Mouse (Mus musculus) liver, embryonic 15.5 days (tissue): ENCODE measurements around the gene Mcm9. TPM values are rescaled to one million over a fixed set of nuclear protein-coding genes. Genes with fewer than 3 reads are reported as not detected.
"Not testable (repeated sequence)": the region's sequence is repeated elsewhere in the genome, so short reads cannot be mapped to it uniquely, and the experiment has no call there.

Source experiments
- ATAC-seq: fragments of 200-750 bp; cut with Nextera tagmentation; 2 replicates; pipeline ENCODE4 v1.8.0; 2017; ENCODE audit warnings: moderate number of reproducible peaks, mild to moderate bottlenecking, moderate library complexity; ENCODE audit not compliant: insufficient read depth
- H3K27ac ChIP-seq: fragments of 300-500 bp; sonication (generic); replicated peaks from 2 replicates; pipeline ENCODE4 v1.5.1; 2015; ENCODE audit warnings: mild to moderate bottlenecking, inconsistent platforms
- H3K27me3 ChIP-seq: fragments of 300-500 bp; sonication (generic); 2 replicates; pipeline ENCODE4 v1.6.1; 2015; ENCODE audit warnings: mild to moderate bottlenecking, inconsistent platforms
- H3K36me3 ChIP-seq: fragments of 300-500 bp; sonication (generic); replicated peaks from 2 replicates; pipeline ENCODE4 v1.6.1; 2015; ENCODE audit warnings: moderate library complexity, mild to moderate bottlenecking, inconsistent platforms
- H3K4me1 ChIP-seq: fragments of 300-500 bp; sonication (generic); replicated peaks from 2 replicates; pipeline ENCODE4 v1.6.1; 2015; ENCODE audit warnings: inconsistent platforms
- H3K4me2 ChIP-seq: fragments of 300-500 bp; sonication (generic); 2 replicates; pipeline ENCODE4 v1.6.1; 2015; ENCODE audit warnings: moderate library complexity, mild to moderate bottlenecking, inconsistent platforms
- H3K4me3 ChIP-seq: fragments of 300-500 bp; sonication (generic); replicated peaks from 2 replicates; pipeline ENCODE4 v1.5.1; 2015; ENCODE audit warnings: mild to moderate bottlenecking, inconsistent platforms
- H3K9ac ChIP-seq: fragments of 300-500 bp; sonication (generic); 2 replicates; pipeline ENCODE4 v1.6.1; 2015; ENCODE audit warnings: moderate library complexity, mild to moderate bottlenecking, inconsistent platforms
- H3K9me3 ChIP-seq: fragments of 300-500 bp; sonication (generic); replicated peaks from 2 replicates; pipeline ENCODE4 v1.6.1; 2016; ENCODE audit warnings: inconsistent platforms
- WGBS: fragments of 180-500 bp; shearing (Covaris S2); methylation state at CpG from one replicate; pipeline ENCODE4 v1.1.7; 2015; ENCODE audit warnings: mixed read lengths; ENCODE audit not compliant: insufficient replicate concordance; 5-methylcytosine and 5-hydroxymethylcytosine counted together
- polyA plus RNA-seq: library from polyadenylated mRNA; unstranded; fragments of >200 nt; fragmentation: Nextera tagmentation; extraction: Ambion mirVana; gene quantifications from 2 replicates; pipeline ENCODE4 v1.2.1, GENCODE M21; 2015

The Mcm9 gene
- polyA plus RNA-seq = 3.4 and 4.2 TPM in 2 replicates

DNA sequence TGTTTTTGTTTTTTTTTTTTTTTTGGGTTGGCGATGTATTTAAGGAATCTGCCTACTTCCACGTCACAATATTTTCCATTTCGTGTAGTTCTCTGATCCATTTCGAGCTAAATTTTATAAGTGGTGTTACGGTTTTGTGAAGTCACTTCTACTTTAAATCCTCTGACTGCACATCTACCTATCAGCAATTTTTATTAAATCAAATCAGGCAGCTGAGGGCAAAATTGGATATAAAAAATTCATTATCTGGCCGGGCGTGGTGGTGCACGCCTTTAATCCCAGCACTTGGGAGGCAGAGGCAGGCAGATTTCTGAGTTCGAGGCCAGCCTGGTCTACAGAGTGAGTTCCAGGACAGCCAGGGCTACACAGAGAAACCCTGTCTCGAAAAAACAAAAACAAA is at the start of gene Mcm9:
Mcm9 (minus strand) TSS at position 101 of the 400 bp plus-strand sequence.
- WGBS = 51% methylated on average over 10 of the region's 10 CpGs
- ATAC-seq = not testable (repeated sequence)

DNA sequence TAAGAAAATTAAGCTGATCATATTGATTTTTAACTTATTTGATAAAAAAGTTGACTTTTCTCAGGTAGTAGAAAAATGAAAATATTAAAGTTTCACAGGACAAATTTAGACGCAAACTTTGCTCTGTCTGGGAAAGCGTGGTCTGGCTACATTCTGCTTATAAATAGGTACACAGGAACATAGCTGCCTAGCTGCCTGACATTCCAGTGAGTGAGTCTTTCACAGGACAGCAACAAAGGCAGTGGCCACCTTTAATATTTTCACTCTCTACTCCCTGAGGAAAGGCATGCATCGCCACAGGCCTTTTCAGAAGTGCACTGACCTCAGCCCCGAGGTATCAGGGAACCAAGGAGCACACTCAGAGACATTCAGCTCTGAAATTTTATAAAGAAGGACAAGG is 31.5 kb upstream of the Mcm9 start:
- H3K4me1 ChIP-seq = no peaks in the 10 kb centered on the region
- H3K9me3 ChIP-seq = no peaks in the 10 kb centered on the region
- H3K27ac ChIP-seq = no peak overlapping the region
- no peak overlapping the region for H3K4me3 ChIP-seq
- ATAC-seq = no peak
- 73% methylated on average over 4 of the region's 4 CpGs for WGBS
- no peak overlapping the region for H3K9ac ChIP-seq
- H3K36me3 ChIP-seq = no peaks in the 10 kb centered on the region
- H3K27me3 ChIP-seq = no peaks in the 10 kb centered on the region
- no peak overlapping the region for H3K4me2 ChIP-seq

More for the DNA sequence above, at the start of gene Mcm9:
- peak within 1 kb of the TSS; percentile 96 for H3K4me3 ChIP-seq
- H3K27me3 ChIP-seq, H3K36me3 ChIP-seq, H3K9me3 ChIP-seq: not testable (repeated sequence)
- peak within 1 kb of the TSS; percentile 78 for H3K4me2 ChIP-seq
- peaks cover 18% of the 10 kb centered on the region for H3K4me1 ChIP-seq
- peak within 1 kb of the TSS; percentile 83 for H3K9ac ChIP-seq
- peak within 1 kb of the TSS; percentile 93 for H3K27ac ChIP-seq

DNA sequence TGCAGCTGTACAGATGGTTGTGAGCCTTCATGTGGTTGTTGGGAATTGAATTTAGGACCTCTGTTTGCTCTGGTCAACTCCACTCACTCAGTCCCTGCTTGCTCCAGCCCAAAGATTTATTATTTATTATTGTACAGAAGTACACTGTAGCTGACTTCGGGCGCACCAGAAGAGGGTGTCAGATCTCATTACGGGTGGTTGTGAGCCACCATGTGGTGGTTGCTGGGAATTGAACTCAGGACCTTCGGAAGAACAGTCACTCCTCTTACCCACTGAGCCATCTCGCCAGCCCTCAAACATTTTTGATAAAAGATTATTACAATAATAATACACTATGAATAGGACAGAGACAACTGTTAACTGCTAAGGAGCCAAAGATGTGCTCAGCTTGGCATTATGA is 24.0 kb upstream of the Mcm9 start:
- H3K36me3 ChIP-seq, H3K9ac ChIP-seq, ATAC-seq, H3K4me3 ChIP-seq, H3K4me1 ChIP-seq, H3K27me3 ChIP-seq, H3K4me2 ChIP-seq, H3K9me3 ChIP-seq, H3K27ac ChIP-seq: not testable (repeated sequence)
- 53% methylated on average over 5 of the region's 5 CpGs for WGBS

DNA sequence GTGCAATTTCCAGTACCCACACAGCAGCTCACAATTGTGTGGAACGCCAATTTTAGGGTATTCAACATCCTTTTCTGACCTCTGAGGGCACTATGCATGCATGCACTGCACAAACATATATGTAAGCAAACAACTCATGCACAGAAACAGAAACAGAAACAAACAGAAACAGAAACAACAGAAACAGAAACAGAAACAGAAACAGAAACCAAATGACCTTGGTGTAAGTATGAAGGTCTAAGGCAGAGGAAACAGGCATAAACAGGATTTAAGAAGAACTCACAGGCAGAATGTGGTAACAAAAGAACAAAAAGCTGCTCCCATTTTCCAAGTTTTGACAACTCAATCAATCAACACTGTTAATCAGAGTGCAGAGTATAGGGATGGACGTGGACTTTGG is 20.4 kb upstream of the Mcm9 start:
- Histone ChIP-seq H3K27me3 (no peaks in the 10 kb centered on the region), H3K4me1 (no peaks in the 10 kb centered on the region), H3K9me3 (no peaks in the 10 kb centered on the region), H3K27ac (no peak overlapping the region), H3K36me3 (no peaks in the 10 kb centered on the region), H3K4me2 (no peak overlapping the region), H3K9ac (no peak overlapping the region), H3K4me3 (no peak overlapping the region)
- WGBS = 45% methylated on average over 2 of the region's 2 CpGs
- no peak for ATAC-seq

DNA sequence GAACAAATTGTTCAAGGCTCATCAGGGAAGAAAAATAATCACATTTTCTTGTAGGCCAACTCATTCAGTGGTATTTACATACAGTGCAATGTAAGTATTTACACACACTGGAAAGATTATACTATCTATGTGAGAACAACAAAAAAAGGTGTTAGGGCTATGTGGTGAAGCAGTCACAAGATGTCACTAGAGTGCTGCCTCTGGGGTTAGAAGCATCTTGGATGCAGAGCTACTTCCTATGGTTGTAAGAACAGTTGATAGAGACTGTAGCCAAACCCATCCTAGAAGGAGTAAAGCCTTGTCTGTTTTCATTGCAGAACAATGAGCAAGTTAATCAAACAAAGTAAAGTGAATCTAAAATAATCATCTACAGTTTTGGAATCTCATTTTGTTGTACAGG is 11.3 kb upstream of the Mcm9 start:
- H3K9ac ChIP-seq = no peak overlapping the region
- no peaks in the 10 kb centered on the region for H3K9me3 ChIP-seq
- no peaks in the 10 kb centered on the region for H3K27me3 ChIP-seq
- no peak overlapping the region for H3K4me3 ChIP-seq
- H3K4me1 ChIP-seq = no peaks in the 10 kb centered on the region
- H3K4me2 ChIP-seq = no peak overlapping the region
- no peaks in the 10 kb centered on the region for H3K36me3 ChIP-seq
- ATAC-seq = no peak
- H3K27ac ChIP-seq = no peak overlapping the region

DNA sequence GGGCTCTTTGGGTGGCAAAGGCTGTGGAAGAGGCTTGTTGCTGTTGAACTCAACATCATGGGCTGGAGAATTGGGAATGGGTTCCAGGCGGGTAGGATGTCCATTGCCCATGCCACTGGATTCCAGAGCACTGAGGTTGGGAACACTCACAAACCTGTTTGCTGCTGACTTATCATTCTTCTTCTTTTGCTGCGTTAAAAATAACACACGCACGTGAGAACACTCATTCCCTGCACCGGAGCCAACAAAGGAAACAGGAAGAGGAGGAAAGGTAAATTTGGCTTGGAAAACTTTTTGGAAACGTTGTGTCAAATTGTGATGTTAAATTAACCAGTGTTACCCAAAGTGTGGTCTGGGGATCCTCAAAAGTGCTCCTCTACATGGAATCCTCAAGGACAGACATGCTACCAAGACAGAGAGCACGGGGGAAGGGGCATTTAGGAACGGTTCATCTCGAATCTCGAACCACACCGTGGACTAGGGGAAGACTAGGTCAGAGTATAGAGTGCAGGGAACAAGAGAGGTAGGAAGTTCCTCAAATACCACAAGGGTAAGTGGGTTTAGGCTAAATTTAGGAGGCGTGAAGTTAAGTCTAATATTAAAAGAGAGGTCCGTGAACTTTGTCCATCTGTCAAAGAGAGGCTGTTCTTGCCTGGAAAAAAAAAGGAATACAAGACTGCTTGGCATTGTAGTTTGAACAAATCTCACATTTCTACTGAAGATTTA is 5.2 kb upstream of the Mcm9 start:
- ATAC-seq = no peak
- 22% methylated on average over 13 of the region's 13 CpGs for WGBS
- Histone ChIP-seq H3K36me3 (no peaks in the 10 kb centered on the region), H3K4me2 (no peak overlapping the region), H3K4me1 (peaks cover 2% of the 10 kb centered on the region), H3K4me3 (no peak overlapping the region), H3K9me3 (no peaks in the 10 kb centered on the region), H3K9ac (no peak overlapping the region), H3K27ac (no peak overlapping the region), H3K27me3 (no peaks in the 10 kb centered on the region)

DNA sequence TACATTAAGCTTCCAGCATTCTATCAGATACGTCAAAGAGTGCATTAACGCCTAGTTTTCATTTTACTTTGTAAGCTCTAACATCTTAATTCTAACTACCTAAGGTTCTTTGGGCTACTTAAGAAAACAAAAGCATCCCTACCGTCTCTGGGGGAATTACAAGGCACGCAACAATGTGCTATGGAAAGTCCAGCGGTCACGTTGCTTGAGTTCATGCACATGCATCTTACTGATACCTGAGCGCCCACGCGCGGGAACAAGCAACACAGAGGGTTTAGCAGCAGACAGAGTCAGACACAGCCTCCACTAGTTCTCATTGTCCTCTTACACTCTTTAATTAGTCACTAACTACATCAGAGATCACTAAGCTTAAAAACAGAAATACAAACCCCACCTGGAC is 3.9 kb upstream of the Mcm9 start:
- 83% methylated on average over 10 of the region's 10 CpGs for WGBS
- no peak overlapping the region for H3K27ac ChIP-seq
- H3K9ac ChIP-seq = no peak overlapping the region
- H3K27me3 ChIP-seq = no peaks in the 10 kb centered on the region
- H3K4me3 ChIP-seq = no peak overlapping the region
- peaks cover 5% of the 10 kb centered on the region for H3K4me1 ChIP-seq
- no peaks in the 10 kb centered on the region for H3K9me3 ChIP-seq
- no peaks in the 10 kb centered on the region for H3K36me3 ChIP-seq
- H3K4me2 ChIP-seq = no peak overlapping the region
- no peak for ATAC-seq

DNA sequence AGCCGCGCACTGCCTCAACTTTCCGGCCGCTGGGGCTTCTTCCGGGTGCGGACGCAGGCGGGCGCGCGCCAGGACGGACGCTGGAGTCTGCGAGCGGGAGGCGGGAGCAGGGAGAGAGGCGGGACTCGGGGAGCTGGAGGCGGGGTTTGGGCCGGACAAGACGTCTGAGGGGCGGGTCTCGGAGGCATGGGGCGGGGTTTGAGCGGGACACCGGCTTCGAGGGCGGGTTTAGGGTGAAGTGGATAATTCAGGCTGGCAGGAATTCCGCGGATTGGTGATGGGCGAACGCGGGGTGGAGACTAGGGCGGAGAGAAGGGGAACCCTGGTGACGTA is 355 bp downstream of the Mcm9 start:
- Histone ChIP-seq H3K4me1 (peaks cover 18% of the 10 kb centered on the region), H3K9ac (peak overlapping the region; percentile 83), H3K36me3 (peaks cover 13% of the 10 kb centered on the region), H3K4me2 (peak overlapping the region; percentile 78), H3K27ac (peak overlapping the region; percentile 93), H3K27me3 (no peaks in the 10 kb centered on the region), H3K9me3 (no peaks in the 10 kb centered on the region), H3K4me3 (peak overlapping the region; percentile 96)
- WGBS = under 1% methylated on average over 34 of the region's 35 CpGs
- ATAC-seq = peak; percentile 94

DNA sequence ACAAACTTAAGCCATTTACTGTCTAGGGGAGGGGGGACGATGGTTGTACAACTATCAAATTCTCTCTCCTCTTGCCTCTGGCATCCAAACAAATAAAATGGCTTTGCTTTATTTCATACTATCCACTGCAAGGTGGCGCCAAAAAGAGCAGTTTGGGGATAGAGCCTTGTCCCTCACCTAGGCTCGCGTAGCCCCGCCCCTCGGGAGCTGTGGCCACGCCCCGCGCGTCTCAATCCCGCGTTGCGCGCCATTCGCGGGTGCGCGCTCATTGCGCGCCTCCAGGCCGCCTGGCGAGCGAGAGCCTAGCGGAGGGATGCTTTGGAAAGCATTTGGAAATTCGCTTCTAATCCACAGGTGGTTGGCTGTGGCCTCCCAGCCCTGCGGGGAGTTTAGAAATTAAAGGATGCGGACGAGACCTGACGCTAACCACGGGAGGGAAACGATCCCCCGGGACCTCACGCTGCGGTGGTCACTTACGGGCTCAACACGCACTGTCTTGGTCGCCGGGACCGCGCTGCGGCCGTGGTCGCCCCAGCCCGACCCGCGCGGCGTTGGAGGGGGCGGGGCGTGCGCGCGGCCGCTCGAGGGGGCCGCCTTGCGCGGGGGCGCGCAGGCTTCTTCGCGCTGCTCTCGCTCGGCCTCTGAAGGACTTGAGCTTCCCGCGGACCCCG is 857 bp downstream of the Mcm9 start:
- peak overlapping the region; percentile 93 for H3K27ac ChIP-seq
- H3K9ac ChIP-seq = peak overlapping the region; percentile 83
- peak overlapping the region; percentile 96 for H3K4me3 ChIP-seq
- peaks cover 18% of the 10 kb centered on the region for H3K4me1 ChIP-seq
- H3K36me3 ChIP-seq = peaks cover 18% of the 10 kb centered on the region
- peak overlapping the region; percentile 78 for H3K4me2 ChIP-seq
- no peaks in the 10 kb centered on the region for H3K27me3 ChIP-seq
- peak; percentile 79 for ATAC-seq
- H3K9me3 ChIP-seq = no peaks in the 10 kb centered on the region
- WGBS = under 1% methylated on average over 67 of the region's 67 CpGs

DNA sequence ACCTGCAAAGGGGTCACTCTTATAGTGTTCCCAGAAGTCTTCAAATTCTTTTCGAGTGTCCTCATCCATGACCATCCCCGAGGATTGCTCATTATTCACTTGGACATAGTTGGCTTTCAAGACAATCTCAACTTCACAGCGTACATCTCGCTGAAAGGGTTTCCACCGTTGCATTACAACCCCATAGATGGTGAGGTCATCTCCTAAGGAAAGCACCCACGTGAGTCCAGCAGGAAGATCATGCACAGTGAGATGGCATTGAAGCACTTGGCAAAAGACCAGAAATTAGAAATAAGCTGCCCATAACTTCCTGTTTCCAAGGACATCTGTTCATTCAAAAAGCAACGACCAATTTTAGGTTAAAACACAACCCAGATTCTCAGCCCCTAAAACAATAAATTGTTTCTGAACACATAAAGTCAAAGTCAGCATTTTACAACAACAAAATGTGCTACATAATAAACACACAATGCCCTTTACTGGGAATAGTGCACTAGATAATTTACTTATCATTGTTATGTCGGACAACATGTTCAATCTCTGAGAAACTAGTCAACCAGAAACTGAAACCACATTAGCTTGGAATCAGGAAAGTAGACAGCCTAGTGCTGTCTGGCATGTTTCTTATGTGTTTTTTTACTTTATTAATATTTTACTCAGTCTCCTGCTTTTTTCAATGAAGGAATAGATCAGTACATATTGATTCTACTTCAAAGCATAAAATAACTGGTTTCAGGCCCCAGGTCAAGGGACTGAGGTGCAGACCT is 14.2 kb downstream of the Mcm9 start:
- Histone ChIP-seq H3K9me3 (no peaks in the 10 kb centered on the region), H3K27ac (no peak overlapping the region), H3K4me1 (no peaks in the 10 kb centered on the region), H3K27me3 (no peaks in the 10 kb centered on the region), H3K4me3 (no peak overlapping the region), H3K36me3 (peaks cover 56% of the 10 kb centered on the region), H3K9ac (no peak overlapping the region), H3K4me2 (no peak overlapping the region)
- WGBS = 68% methylated on average over 8 of the region's 8 CpGs
- no peak for ATAC-seq

DNA sequence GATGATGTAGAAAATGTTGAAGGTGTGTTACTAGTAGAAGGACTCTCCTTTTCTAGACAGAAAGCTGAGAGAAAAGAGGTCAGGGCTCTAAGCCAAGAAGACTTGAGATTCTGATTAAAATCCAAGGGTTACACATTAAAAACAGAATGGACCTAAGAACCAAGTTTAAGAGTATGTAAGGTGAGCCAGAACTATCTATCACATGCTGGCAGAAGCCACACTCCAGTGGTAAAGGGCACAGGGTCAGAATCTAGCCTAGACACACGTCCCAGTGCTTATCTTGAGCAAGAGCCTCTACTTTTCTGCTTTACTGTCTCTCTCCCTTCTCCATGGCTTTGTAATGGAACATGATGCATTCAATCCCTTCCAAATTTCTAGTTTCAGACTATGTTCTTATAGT is 16.3 kb downstream of the Mcm9 start:
- WGBS = 24% methylated on average over 1 of the region's 1 CpGs
- no peak overlapping the region for H3K4me2 ChIP-seq
- peaks cover 53% of the 10 kb centered on the region for H3K36me3 ChIP-seq
- H3K4me3 ChIP-seq = no peak overlapping the region
- H3K9me3 ChIP-seq = no peaks in the 10 kb centered on the region
- no peaks in the 10 kb centered on the region for H3K4me1 ChIP-seq
- H3K9ac ChIP-seq = no peak overlapping the region
- no peak for ATAC-seq
- no peaks in the 10 kb centered on the region for H3K27me3 ChIP-seq
- no peak overlapping the region for H3K27ac ChIP-seq
